Mouse (Mus musculus) urinary bladder, adult 18-20 months (tissue): Measurements from ENCODE around the gene Nsdhl.
A peak's percentile ranks its signal among the peaks of the same experiment; 100 is the strongest.

Experiments used
- DNase-seq, 2 experiments: peaks; one replicate each; pipeline ENCODE4 v3.0.0; 2022; ENCODE audit warnings: low spot score in 2 of 2, mixed read lengths in 2 of 2

Gene Nsdhl

GRCm38 (mm10) chrX:72917884-72918681 is at the start of gene Nsdhl, which contains the start of gene Cetn2:
Nsdhl (plus strand) TSS chrX:72918557.
Cetn2 (minus strand) TSS chrX:72918411.
- DNase-seq, result peak; percentile 55 to 80

- DNase-seq, result no peak
Measured at GRCm38 (mm10) chrX:72895388-72896054, 22.8 kb upstream of the Nsdhl start.

GRCm38 (mm10) chrX:72896055-72896437 is 22.3 kb upstream of the Nsdhl start:
- no peak for DNase-seq

GRCm38 (mm10) chrX:72902530-72902929 is 15.8 kb upstream of the Nsdhl start:
- DNase-seq, result no peak

- DNase-seq, result no peak
Measured at GRCm38 (mm10) chrX:72907619-72908403, 10.5 kb upstream of the Nsdhl start.

GRCm38 (mm10) chrX:72908404-72908741 is 10.0 kb upstream of the Nsdhl start:
- no peak for DNase-seq

- no peak for DNase-seq
Measured at GRCm38 (mm10) chrX:72911611-72912010, 6.7 kb upstream of the Nsdhl start.

- no peak for DNase-seq
Measured at GRCm38 (mm10) chrX:72918682-72919059, 314 bp downstream of the Nsdhl start.

GRCm38 (mm10) chrX:72921391-72921790 is 3.0 kb downstream of the Nsdhl start:
- no peak for DNase-seq

- no peak for DNase-seq
Measured at GRCm38 (mm10) chrX:72953464-72953863, 35.1 kb downstream of the Nsdhl start.

- no peak for DNase-seq
Measured at GRCm38 (mm10) chrX:72956486-72956885, 38.1 kb downstream of the Nsdhl start.

GRCm38 (mm10) chrX:72960431-72960830 is 42.1 kb downstream of the Nsdhl start:
- no peak for DNase-seq

GRCm38 (mm10) chrX:72961511-72961910 is 43.2 kb downstream of the Nsdhl start:
- no peak for DNase-seq

GRCm38 (mm10) chrX:72962743-72963142 is 44.4 kb downstream of the Nsdhl start:
- no peak for DNase-seq

GRCm38 (mm10) chrX:72982831-72983230 is 64.5 kb downstream of the Nsdhl start:
- no peak for DNase-seq

GRCm38 (mm10) chrX:72985607-72986006 is 67.2 kb downstream of the Nsdhl start:
- no peak for DNase-seq

- peak; percentile 14 to 25 for DNase-seq
Measured at GRCm38 (mm10) chrX:72986841-72987519, 68.6 kb downstream of the Nsdhl start, which contains the start of gene Zfp185. Zfp185 (plus strand) TSS chrX:72987339.

- DNase-seq, result no peak
Measured at GRCm38 (mm10) chrX:72987520-72987905, 69.2 kb downstream of the Nsdhl start.

GRCm38 (mm10) chrX:72988431-72988830 is 70.1 kb downstream of the Nsdhl start:
- DNase-seq, result no peak

GRCm38 (mm10) chrX:72990581-72990980 is 72.2 kb downstream of the Nsdhl start:
- DNase-seq, result no peak

- no peak for DNase-seq
Measured at GRCm38 (mm10) chrX:72992291-72992919, 74.0 kb downstream of the Nsdhl start.
